Mouse (Mus musculus) C2C12 (cell line): ENCODE data around the gene Mcoln3.

Source experiments
- CEBPB ChIP-seq: IDR thresholded peaks from one replicate; pipeline ENCODE4 v1.6.1; 2011; ENCODE audit warnings: low read depth, mild to moderate bottlenecking, control low read depth, moderate library complexity
- CTCF ChIP-seq: IDR thresholded peaks from one replicate; pipeline ENCODE4 v1.5.1; 2011; ENCODE audit not compliant: control insufficient read depth, insufficient read depth, insufficient read length
- USF1 ChIP-seq: IDR thresholded peaks from one replicate; pipeline ENCODE4 v1.6.1; 2011; ENCODE audit warnings: low read depth, mild to moderate bottlenecking, control low read depth, moderate library complexity

GRCm38 (mm10) chr3:146097861-146098260 is 19.4 kb upstream of the Mcoln3 start:
- TF ChIP-seq USF1 (no peak), CTCF (no peak), CEBPB (no peak)
